Mouse (Mus musculus) MEL (cell line): ENCODE results near the gene Gpr137. TPM values are rescaled to one million over a fixed set of nuclear protein-coding genes. Genes with fewer than 3 reads are reported as not detected.
A peak's percentile ranks its signal among the peaks of the same experiment; 100 is the strongest.

Source experiments
- DNase-seq: peaks from one replicate; pipeline ENCODE4 v3.0.0; 2011; ENCODE audit warnings: low read depth, low spot score
- H3K27ac ChIP-seq: 2 replicates; pipeline ENCODE4 v1.5.1; 2012; ENCODE audit warnings: low read depth, mild to moderate bottlenecking, control low read depth, low read length, moderate library complexity; ENCODE audit not compliant: control insufficient read depth
- H3K27me3 ChIP-seq, 2 experiments: fragments of 150-350 bp in 1 of 2; sonication (generic) in 1 of 2; 2 replicates each; pipeline ENCODE4 v1.6.1; 2012; ENCODE audit warnings: low read length in 2 of 2, mild to moderate bottlenecking in 2 of 2, improper control_type of control experiment in 1 of 2, moderate library complexity in 1 of 2; ENCODE audit not compliant: insufficient read depth in 2 of 2, control insufficient read depth in 1 of 2
- H3K36me3 ChIP-seq, 2 experiments: 2 replicates each; pipeline ENCODE4 v1.6.1; 2012 to 2014; ENCODE audit warnings: low read length in 2 of 2, improper control_type of control experiment in 1 of 2, inconsistent platforms in 1 of 2, mild to moderate bottlenecking in 1 of 2; ENCODE audit not compliant: insufficient read depth in 2 of 2, control insufficient read depth in 1 of 2
- H3K4me1 ChIP-seq, 2 experiments: fragments of 150-350 bp in 1 of 2; sonication (generic) in 1 of 2; 2 replicates each; pipeline ENCODE4 v1.6.1; 2012; ENCODE audit warnings: low read length in 2 of 2, improper control_type of control experiment in 1 of 2, mild to moderate bottlenecking in 1 of 2; ENCODE audit not compliant: insufficient read depth in 2 of 2, control insufficient read depth in 1 of 2
- H3K4me3 ChIP-seq, 2 experiments: fragments of 150-350 bp in 1 of 2; sonication (generic) in 1 of 2; 2 replicates each; pipeline ENCODE4 v1.5.1; 2012; ENCODE audit warnings: low read depth in 2 of 2, low read length in 2 of 2, mild to moderate bottlenecking in 2 of 2, moderate library complexity in 2 of 2, control low read depth in 1 of 2, improper control_type of control experiment in 1 of 2; ENCODE audit not compliant: control insufficient read depth in 1 of 2, insufficient read depth in 1 of 2
- H3K79me2 ChIP-seq: 2 replicates; pipeline ENCODE4 v1.6.1; 2012; ENCODE audit warnings: mild to moderate bottlenecking, low read length, moderate library complexity; ENCODE audit not compliant: control insufficient read depth, poor library complexity, insufficient read depth
- H3K9ac ChIP-seq: 2 replicates; pipeline ENCODE4 v1.6.1; 2012; ENCODE audit warnings: low read depth, mild to moderate bottlenecking, control low read depth, low read length, moderate library complexity; ENCODE audit not compliant: control insufficient read depth, poor library complexity, severe bottlenecking
- H3K9me3 ChIP-seq: fragments of 150-350 bp; sonication (generic); replicated peaks from 2 replicates; pipeline ENCODE4 v1.6.1; 2012; ENCODE audit warnings: mild to moderate bottlenecking, low read length, improper control_type of control experiment, moderate library complexity; ENCODE audit not compliant: insufficient read depth
- CHD2 ChIP-seq: IDR thresholded peaks from 2 replicates; pipeline ENCODE4 v1.6.1; 2011; ENCODE audit warnings: low read length, improper control_type of control experiment
- CTCF ChIP-seq, 3 experiments: IDR thresholded peaks in 2 of 3; conservative IDR thresholded peaks in 1 of 3; 2 replicates each; pipeline ENCODE4 v1.5.1; 2011 to 2012; ENCODE audit warnings: low read length in 3 of 3, low read depth in 2 of 3, mild to moderate bottlenecking in 2 of 3, improper control_type of control experiment in 1 of 3, inconsistent platforms in 1 of 3, mixed read lengths in 1 of 3, moderate library complexity in 1 of 3; ENCODE audit not compliant: control insufficient read depth in 1 of 3, insufficient read depth in 1 of 3, poor library complexity in 1 of 3, severe bottlenecking in 1 of 3
- ELF1 ChIP-seq: IDR thresholded peaks from 2 replicates; pipeline ENCODE4 v1.6.1; 2014; ENCODE audit warnings: low read depth, mild to moderate bottlenecking, inconsistent platforms, low read length, improper control_type of control experiment, moderate library complexity
- EP300 ChIP-seq, 2 experiments: IDR thresholded peaks; 2 replicates each; pipeline ENCODE4 v1.6.1; 2011; ENCODE audit warnings: improper control_type of control experiment in 2 of 2, low read length in 2 of 2, low read depth in 1 of 2, mild to moderate bottlenecking in 1 of 2
- ETS1 ChIP-seq: IDR thresholded peaks from 2 replicates; pipeline ENCODE4 v1.6.1; 2012; ENCODE audit warnings: low read depth, mild to moderate bottlenecking, inconsistent platforms, low read length, improper control_type of control experiment, moderate library complexity
- GABPA ChIP-seq: IDR thresholded peaks from 2 replicates; pipeline ENCODE4 v1.6.1; 2012; ENCODE audit warnings: low read depth, mild to moderate bottlenecking, inconsistent platforms, low read length, improper control_type of control experiment, moderate library complexity
- GATA1 ChIP-seq: IDR thresholded peaks from 2 replicates; pipeline ENCODE4 v1.6.1; 2011; ENCODE audit warnings: low read depth, low read length, improper control_type of control experiment
- HCFC1 ChIP-seq: IDR thresholded peaks from 2 replicates; pipeline ENCODE4 v1.6.1; 2012; ENCODE audit warnings: low read depth, mild to moderate bottlenecking, inconsistent platforms, low read length, improper control_type of control experiment, moderate library complexity
- JUND ChIP-seq: IDR thresholded peaks from 2 replicates; pipeline ENCODE4 v1.6.1; 2011; ENCODE audit warnings: low read depth, mild to moderate bottlenecking, improper control_type of control experiment, low read length
- KAT2A ChIP-seq: conservative IDR thresholded peaks from 2 replicates; pipeline ENCODE4 v1.6.1; 2012; ENCODE audit warnings: low read depth, low read length, improper control_type of control experiment, inconsistent platforms
- MAFK ChIP-seq: IDR thresholded peaks from 2 replicates; pipeline ENCODE4 v1.6.1; 2011; ENCODE audit warnings: low read depth, mild to moderate bottlenecking, low read length, improper control_type of control experiment, borderline replicate concordance
- MAX ChIP-seq: IDR thresholded peaks from 2 replicates; pipeline ENCODE4 v1.6.1; 2011; ENCODE audit warnings: low read length, improper control_type of control experiment
- MXI1 ChIP-seq: IDR thresholded peaks from 2 replicates; pipeline ENCODE4 v1.6.1; 2011; ENCODE audit warnings: mild to moderate bottlenecking, low read depth, low read length, improper control_type of control experiment
- MYB ChIP-seq: IDR thresholded peaks from 2 replicates; pipeline ENCODE4 v1.6.1; 2011; ENCODE audit warnings: mild to moderate bottlenecking, low read depth, low read length, improper control_type of control experiment
- MYC ChIP-seq: IDR thresholded peaks from 2 replicates; pipeline ENCODE4 v1.6.1; 2011; ENCODE audit warnings: low read depth, mild to moderate bottlenecking, low read length, improper control_type of control experiment, moderate library complexity
- NRF1 ChIP-seq: IDR thresholded peaks from 2 replicates; pipeline ENCODE4 v1.6.1; 2014; ENCODE audit warnings: low read depth, mild to moderate bottlenecking, inconsistent platforms, low read length, improper control_type of control experiment, moderate library complexity; ENCODE audit not compliant: poor library complexity, insufficient read depth, severe bottlenecking
- POLR2A ChIP-seq, 2 experiments: IDR thresholded peaks; 2 replicates each; pipeline ENCODE4 v1.6.1; 2011 to 2012; ENCODE audit warnings: low read length in 2 of 2, mild to moderate bottlenecking in 2 of 2, control low read depth in 1 of 2, improper control_type of control experiment in 1 of 2, low read depth in 1 of 2, moderate library complexity in 1 of 2; ENCODE audit not compliant: control insufficient read depth in 1 of 2, insufficient read depth in 1 of 2, poor library complexity in 1 of 2
- SIN3A ChIP-seq: IDR thresholded peaks from 2 replicates; pipeline ENCODE4 v1.6.1; 2012; ENCODE audit warnings: low read length, improper control_type of control experiment, inconsistent platforms
- TAL1 ChIP-seq: IDR thresholded peaks from 2 replicates; pipeline ENCODE4 v1.6.1; 2012; ENCODE audit warnings: mild to moderate bottlenecking, inconsistent platforms, low read length, moderate library complexity, mixed read lengths
- TBP ChIP-seq: IDR thresholded peaks from 2 replicates; pipeline ENCODE4 v1.8.0; 2011; ENCODE audit warnings: low read depth, low read length, improper control_type of control experiment
- TCF12 ChIP-seq: IDR thresholded peaks from 2 replicates; pipeline ENCODE4 v1.6.1; 2014; ENCODE audit warnings: low read depth, mild to moderate bottlenecking, inconsistent platforms, low read length, improper control_type of control experiment, moderate library complexity
- UBTF ChIP-seq: IDR thresholded peaks from 2 replicates; pipeline ENCODE4 v1.6.1; 2012; ENCODE audit warnings: low read depth, mild to moderate bottlenecking, inconsistent platforms, low read length, improper control_type of control experiment, moderate library complexity, borderline replicate concordance; ENCODE audit not compliant: insufficient read depth
- USF1 ChIP-seq: IDR thresholded peaks from 2 replicates; pipeline ENCODE4 v1.6.1; 2014; ENCODE audit warnings: low read depth, mild to moderate bottlenecking, inconsistent platforms, low read length, improper control_type of control experiment, moderate library complexity
- ZC3H11A ChIP-seq: IDR thresholded peaks from 2 replicates; pipeline ENCODE4 v1.6.1; 2012; ENCODE audit warnings: low read depth, mild to moderate bottlenecking, inconsistent platforms, low read length, improper control_type of control experiment
- ZKSCAN1 ChIP-seq: IDR thresholded peaks from 2 replicates; pipeline ENCODE4 v1.6.1; 2012; ENCODE audit warnings: low read depth, mild to moderate bottlenecking, inconsistent platforms, low read length, improper control_type of control experiment, moderate library complexity
- ZNF384 ChIP-seq: IDR thresholded peaks from 2 replicates; pipeline ENCODE4 v1.6.1; 2012; ENCODE audit warnings: low read depth, mild to moderate bottlenecking, inconsistent platforms, low read length, improper control_type of control experiment
- polyA plus RNA-seq, 2 experiments: library from polyadenylated mRNA; stranded (reverse) in 1 of 2; unstranded in 1 of 2; fragments of >175 nt in 1 of 2; fragments of >200 nt in 1 of 2; gene quantifications; 2 replicates each; pipeline versions ENCODE4 v1.2.1 to v1.2.4; 2012; ENCODE audit warnings: low replicate concordance in 2 of 2, low read depth in 1 of 2; ENCODE audit not compliant: insufficient read length in 2 of 2, insufficient read depth in 1 of 2, missing spikeins in 1 of 2
- total RNA-seq: library from RNA; depleted of rRNA; stranded (reverse); fragments of 300-350 nt; gene quantifications from 2 replicates; pipeline ENCODE4 v1.2.3, GENCODE M21; 2012

Gene Gpr137
- total and polyA plus RNA-seq, 3 experiments: 27.1 to 35.3 TPM; not detected in 1

DNA sequence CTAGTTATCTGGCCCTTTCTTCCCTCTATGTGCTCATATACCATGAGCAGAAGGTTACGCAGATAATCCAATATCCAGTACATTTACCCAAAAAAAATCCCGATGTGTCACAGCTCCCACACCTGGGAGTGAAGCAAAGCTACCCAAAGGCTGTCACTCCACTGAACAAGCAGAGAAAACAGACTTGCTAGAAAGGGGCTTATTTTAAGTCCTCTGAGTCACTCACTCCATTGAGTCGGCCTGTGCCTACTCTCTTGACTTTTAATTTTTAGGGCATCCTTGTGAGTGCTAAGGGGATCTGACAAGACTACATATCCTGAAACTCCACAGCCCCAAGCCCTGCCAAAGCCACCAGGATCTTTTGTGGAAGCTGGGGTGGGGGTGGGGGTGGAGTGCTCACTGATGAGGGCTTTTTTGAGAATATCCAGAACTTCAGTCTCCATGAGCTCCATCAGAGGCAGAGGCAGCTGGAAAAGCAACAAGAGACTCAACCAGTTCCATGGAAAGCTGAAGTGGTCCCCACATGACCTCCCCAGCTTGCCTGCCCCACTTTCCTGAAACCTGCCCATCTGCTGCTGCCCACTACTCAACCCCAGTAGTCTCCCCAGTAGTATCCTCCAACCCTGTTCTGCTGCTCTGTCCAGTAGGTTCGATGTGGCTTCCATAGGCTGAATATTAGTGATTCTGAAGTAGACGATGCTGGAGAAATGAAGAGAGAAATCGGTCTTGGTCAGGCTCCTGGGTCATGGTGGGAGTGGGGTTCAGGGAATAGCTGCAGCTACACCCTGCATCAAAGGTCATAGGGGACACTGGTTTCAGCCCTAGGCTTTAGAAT is 19.2 kb downstream of the Gpr137 start:
- no peaks in the 10 kb centered on the region for H3K9me3 ChIP-seq
- H3K27ac ChIP-seq: no peak overlapping the region; the same call in 1 of the 2 replicates
- H3K36me3 ChIP-seq: peaks cover 0 to 5% of the 10 kb centered on the region in 2 experiments; a peak in 2 of 4 replicates
- no peaks in the 10 kb centered on the region for H3K27me3 ChIP-seq
- DNase-seq: no peak
- peak overlapping the region in 1 of 2 experiments; percentile 75; a peak in 1 of 4 replicates for H3K4me3 ChIP-seq
- TF ChIP-seq EP300 (IDR thresholded peaks at IDR 0.05; ENCODE audit: low read depth in 1 of 2, low read length in 2 of 2) (peak in 1 of 2 experiments; percentile 0; a peak in 1 of 4 replicates), CHD2 (no peak), SIN3A (no peak), ZNF384 (no peak), ETS1 (0 out of 2 replicates have a peak, but pooled peaks have one; percentile 3), TBP (no peak), HCFC1 (no peak), NRF1 (no peak), MAFK (no peak), KAT2A (no peak), UBTF (no peak), GATA1 (0 out of 2 replicates have a peak, but pooled peaks have one; percentile 35)
- TF ChIP-seq, all 39 proteins: peak for 3
- Histone ChIP-seq H3K4me1 (peaks cover 0 to 10% of the 10 kb centered on the region in 2 experiments; a peak in 1 of 4 replicates), H3K79me2 (peaks cover 15% of the 10 kb centered on the region), H3K9ac (peak overlapping the region; percentile 77)

DNA sequence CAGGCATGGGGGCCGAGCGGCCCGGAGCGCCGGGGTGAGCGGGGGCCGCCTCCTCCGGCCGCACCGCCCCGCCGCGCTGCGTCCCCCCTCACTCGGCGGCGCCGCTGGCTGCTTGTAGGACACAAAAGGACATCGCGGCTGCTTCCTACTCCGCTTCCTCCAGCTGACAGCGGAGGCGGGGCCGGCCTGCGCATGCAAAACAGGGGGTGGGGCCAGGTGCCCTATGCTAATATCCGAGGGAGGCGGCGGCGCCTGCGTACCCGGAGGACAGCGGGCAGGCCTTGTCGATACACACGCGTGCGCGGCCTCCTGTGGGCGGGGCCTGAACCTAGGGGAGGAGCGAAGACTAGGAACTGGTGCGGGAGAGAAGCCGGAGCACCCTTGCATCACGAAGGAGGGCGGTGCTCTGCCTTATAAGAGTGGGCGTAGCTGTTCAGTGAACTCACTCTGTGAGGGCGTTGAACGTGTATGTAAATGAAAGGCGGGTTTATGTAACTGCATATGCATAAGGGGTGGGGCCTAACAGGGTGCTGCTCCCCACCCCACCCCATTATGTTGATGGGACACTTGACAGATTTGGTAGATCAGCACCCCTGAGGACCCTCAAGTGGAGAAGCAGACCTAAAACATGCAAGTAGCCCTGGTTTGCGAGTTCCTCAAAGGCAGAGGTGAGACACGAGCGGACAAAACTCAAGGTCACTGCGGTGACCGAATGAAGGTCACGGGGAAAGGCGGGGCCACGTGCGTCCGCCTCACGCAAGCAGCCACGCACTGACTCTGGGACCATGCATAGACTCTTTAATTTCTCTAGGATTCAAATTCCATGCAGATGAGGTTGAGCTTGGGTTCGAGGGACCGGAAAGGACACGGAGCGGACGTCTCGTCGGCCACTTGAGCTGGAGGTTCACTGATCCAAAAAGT is 20.4 kb downstream of the Gpr137 start, which contains the start of gene Esrra:
Esrra (minus strand) TSS at position 167 of the 921 bp plus-strand sequence.
- peak within 1 kb of the TSS; percentile 82 for H3K27ac ChIP-seq
- peaks cover 15% of the 10 kb centered on the region for H3K79me2 ChIP-seq
- peaks cover 0 to 5% of the 10 kb centered on the region in 2 experiments; a peak in 2 of 4 replicates for H3K36me3 ChIP-seq
- no peaks in the 10 kb centered on the region for H3K9me3 ChIP-seq
- peak within 1 kb of the TSS; percentile 83 to 92 for H3K4me3 ChIP-seq
- peak; percentile 100 for DNase-seq
- H3K4me1 ChIP-seq: peaks cover 0 to 10% of the 10 kb centered on the region in 2 experiments; a peak in 1 of 4 replicates
- H3K9ac ChIP-seq: peak within 1 kb of the TSS; percentile 88
- H3K27me3 ChIP-seq: no peaks in the 10 kb centered on the region
- peak; percentile 86 for TF ChIP-seq TBP
- TF ChIP-seq TAL1: no peak
- TF ChIP-seq MYB: peak; percentile 38; the same call in 1 of the 2 replicates
- TF ChIP-seq CTCF (IDR thresholded peaks at IDR 0.05 in 2 of 3, conservative IDR thresholded peaks at IDR 0.05 in 1 of 3; ENCODE audit: control insufficient read depth in 1 of 3, insufficient read depth in 1 of 3, low read depth in 2 of 3, low read length in 3 of 3, poor library complexity in 1 of 3, severe bottlenecking in 1 of 3): no peak
- peak; percentile 88 for TF ChIP-seq MXI1
- peak; percentile 78 for TF ChIP-seq USF1
- no peak for TF ChIP-seq MAFK
- TF ChIP-seq GABPA: no peak
- TF ChIP-seq MAX: peak; percentile 95
- TF ChIP-seq ZKSCAN1: no peak
- TF ChIP-seq HCFC1: no peak; the same call in 1 of the 2 replicates
- no peak for TF ChIP-seq JUND
- peak; percentile 82 for TF ChIP-seq ETS1
- no peak for TF ChIP-seq ZNF384
- peak; percentile 77 for TF ChIP-seq ELF1
- peak; percentile 52 to 60; a peak in 3 of 4 replicates for TF ChIP-seq POLR2A (IDR thresholded peaks at IDR 0.05; ENCODE audit: control insufficient read depth in 1 of 2, insufficient read depth in 1 of 2, low read depth in 1 of 2, low read length in 2 of 2, poor library complexity in 1 of 2)
- TF ChIP-seq CHD2: no peak
- peak; percentile 94 for TF ChIP-seq NRF1
- no peak for TF ChIP-seq ZC3H11A
- TF ChIP-seq TCF12: 0 out of 2 replicates have a peak, but pooled peaks have one; percentile 5
- peak; percentile 80; the same call in 1 of the 2 replicates for TF ChIP-seq MYC
